Mouse (Mus musculus): ENCODE data around the gene Ing2. TPM values are rescaled to one million over a fixed set of nuclear protein-coding genes. Genes with fewer than 3 reads are reported as not detected.

Gene Ing2
- polyA plus RNA-seq, 1 experiment = not detected

GRCm38 (mm10) chr8:47637152-47637551 lies 38.2 kb downstream of the Ing2 start:
- TF ChIP-seq CTCF (IDR thresholded peaks at IDR 0.05; ENCODE audit: insufficient read depth, low read depth, low read length) (no peak), POLR2A (IDR thresholded peaks at IDR 0.05; ENCODE audit: insufficient read depth, low read depth, low read length) (no peak)
- H3K4me1 ChIP-seq (ENCODE audit: control insufficient read depth, insufficient read depth, low read length) = peaks cover 3% of the 10 kb centered on the region; the same call in 1 of the 2 replicates
- no peak overlapping the region for H3K27ac ChIP-seq (ENCODE audit: insufficient read depth, low read depth, low read length)
- 78% methylated on average over 4 of the region's 4 CpGs for WGBS
- H3K4me3 ChIP-seq (ENCODE audit: insufficient read depth, low read depth, low read length) = no peak overlapping the region

GRCm38 (mm10) chr8:47636032-47636431 lies 39.3 kb downstream of the Ing2 start:
- no peak for TF ChIP-seq POLR2A (IDR thresholded peaks at IDR 0.05; ENCODE audit: insufficient read depth, low read depth, low read length)
- no peak for TF ChIP-seq CTCF (IDR thresholded peaks at IDR 0.05; ENCODE audit: insufficient read depth, low read depth, low read length)
- H3K4me1 ChIP-seq (ENCODE audit: control insufficient read depth, insufficient read depth, low read length) = peaks cover 3% of the 10 kb centered on the region; the same call in 1 of the 2 replicates
- H3K27ac ChIP-seq (ENCODE audit: insufficient read depth, low read depth, low read length) = no peak overlapping the region
- no peak overlapping the region for H3K4me3 ChIP-seq (ENCODE audit: insufficient read depth, low read depth, low read length)
- WGBS = 74% methylated on average over 3 of the region's 3 CpGs

- 37% methylated on average over 10 of the region's 10 CpGs for WGBS
- no peak for TF ChIP-seq CTCF (IDR thresholded peaks at IDR 0.05; ENCODE audit: insufficient read depth, low read depth, low read length)
- TF ChIP-seq POLR2A (IDR thresholded peaks at IDR 0.05; ENCODE audit: insufficient read depth, low read depth, low read length) = no peak
- no peak overlapping the region for H3K4me3 ChIP-seq (ENCODE audit: insufficient read depth, low read depth, low read length)
- H3K27ac ChIP-seq (ENCODE audit: insufficient read depth, low read depth, low read length) = no peak overlapping the region
- peaks cover 3% of the 10 kb centered on the region; the same call in 1 of the 2 replicates for H3K4me1 ChIP-seq (ENCODE audit: control insufficient read depth, insufficient read depth, low read length)
Measured at GRCm38 (mm10) chr8:47634791-47635341, 40.5 kb downstream of the Ing2 start.

GRCm38 (mm10) chr8:47621144-47621543 lies 54.2 kb downstream of the Ing2 start:
- 98% methylated on average over 1 of the region's 1 CpGs for WGBS
- TF ChIP-seq POLR2A (IDR thresholded peaks at IDR 0.05; ENCODE audit: insufficient read depth, low read depth, low read length) (no peak), CTCF (IDR thresholded peaks at IDR 0.05; ENCODE audit: insufficient read depth, low read depth, low read length) (no peak)
- Histone ChIP-seq H3K4me1 (ENCODE audit: control insufficient read depth, insufficient read depth, low read length) (no peaks in the 10 kb centered on the region), H3K4me3 (ENCODE audit: insufficient read depth, low read depth, low read length) (no peak overlapping the region), H3K27ac (ENCODE audit: insufficient read depth, low read depth, low read length) (no peak overlapping the region)

Other genes starting within 250 kb of the Ing2 start
- 219 and 288 TPM in 2 replicates for gene Stox2, start 229.2 kb downstream of the Ing2 start, polyA plus RNA-seq (2012; ENCODE audit: insufficient read depth, insufficient read length, low replicate concordance, missing spikeins)
- gene Trappc11, start 142.1 kb downstream of the Ing2 start, polyA plus RNA-seq (2012; ENCODE audit: insufficient read depth, insufficient read length, low replicate concordance, missing spikeins) = not detected in 2 replicates
- not detected in 2 replicates for gene Rwdd4a, start 141.9 kb downstream of the Ing2 start, polyA plus RNA-seq (2012; ENCODE audit: insufficient read depth, insufficient read length, low replicate concordance, missing spikeins)
- gene Cdkn2aip, start 38.4 kb upstream of the Ing2 start, polyA plus RNA-seq (2012; ENCODE audit: insufficient read depth, insufficient read length, low replicate concordance, missing spikeins) = not detected in 2 replicates
- not detected in 2 replicates for gene Cldn24, start 146.6 kb upstream of the Ing2 start, polyA plus RNA-seq (2012; ENCODE audit: insufficient read depth, insufficient read length, low replicate concordance, missing spikeins)
- gene Cldn22, start 148.9 kb upstream of the Ing2 start, polyA plus RNA-seq (2012; ENCODE audit: insufficient read depth, insufficient read length, low replicate concordance, missing spikeins) = not detected in 2 replicates